Mouse (Mus musculus) liver, postnatal 0 days (tissue): ENCODE data around the gene Myo9a.

Experiments used
- CTCF ChIP-seq: sonication (generic); IDR thresholded peaks from 2 replicates; pipeline ENCODE4 v1.5.1; 2016; ENCODE audit warnings: antibody characterized with exemption, low read depth
- EP300 ChIP-seq: IDR thresholded peaks from 2 replicates; pipeline ENCODE4 v1.6.1; 2016; ENCODE audit warnings: antibody characterized with exemption, low read depth, mild to moderate bottlenecking

GRCm38 (mm10) chr9:59961201-59961955 lies 210.7 kb downstream of the Myo9a start:
- TF ChIP-seq CTCF = no peak
- TF ChIP-seq EP300 = no peak
